Mouse (Mus musculus) retina, postnatal 1 day (tissue): ENCODE measurements at regions not wholly inside any gene's neighbourhood (a gene's known extent, or its start where the extent isn't known, plus 50 kb on each side); places are given as distances from the start of the nearest gene placed in this dataset.

Experiments used
- DNase-seq: peaks from one replicate; pipeline ENCODE4 v3.0.0-alpha.2; 2012

DNA sequence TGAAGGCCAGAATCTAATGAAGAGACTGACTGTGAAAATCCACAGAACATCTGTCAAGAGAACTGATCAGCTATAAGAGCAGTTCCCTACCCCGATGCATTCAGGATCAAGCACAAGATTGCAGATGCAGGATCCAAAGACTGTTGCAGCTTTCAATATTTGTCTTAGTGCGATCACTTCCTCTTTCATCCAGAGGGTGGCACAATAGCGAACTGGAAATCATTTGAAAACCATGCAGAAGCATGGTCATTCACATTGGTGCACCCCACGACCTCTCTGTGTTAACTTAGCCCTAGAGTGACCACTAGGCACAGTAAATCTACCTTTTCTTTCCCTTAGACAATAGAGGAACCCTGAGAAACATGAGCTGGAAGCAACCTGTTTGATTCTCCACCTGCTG lies 55.8 kb upstream of the Pak3 start:
- peak; percentile 65 for DNase-seq

DNA sequence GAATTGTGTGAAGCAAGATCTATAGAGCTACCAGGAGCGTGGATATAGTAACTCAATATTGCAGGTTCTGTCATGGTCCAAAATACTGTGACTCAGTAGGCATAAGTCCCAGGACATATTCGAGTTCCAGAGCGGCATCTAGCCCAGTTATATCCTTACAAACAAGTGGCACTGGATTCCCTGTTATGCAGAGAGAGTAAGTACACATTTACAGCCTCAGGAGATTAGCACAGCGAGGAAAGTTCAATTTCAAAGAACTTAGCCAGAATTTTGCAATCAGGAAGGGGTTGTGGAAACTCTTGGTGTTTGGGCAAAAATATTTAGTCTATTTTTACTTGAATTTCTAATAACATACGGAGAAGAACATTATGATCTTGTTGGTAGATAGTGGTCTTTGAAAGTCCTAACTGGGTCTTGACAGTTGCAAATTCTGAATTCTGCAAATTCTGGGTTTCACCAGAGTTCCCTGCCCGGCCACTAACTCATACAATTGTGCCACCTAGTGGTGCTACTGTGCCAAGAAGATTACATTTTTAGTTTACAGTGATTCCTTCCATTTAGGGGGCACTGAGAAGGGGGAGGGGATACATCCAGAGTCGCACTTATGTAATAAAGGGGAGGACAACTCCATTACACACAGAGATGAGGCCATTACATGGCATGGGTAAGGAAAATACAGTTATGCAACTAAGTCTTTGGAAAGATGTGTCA lies 54.7 kb upstream of the Chrdl1 start:
- peak; percentile 49 for DNase-seq

DNA sequence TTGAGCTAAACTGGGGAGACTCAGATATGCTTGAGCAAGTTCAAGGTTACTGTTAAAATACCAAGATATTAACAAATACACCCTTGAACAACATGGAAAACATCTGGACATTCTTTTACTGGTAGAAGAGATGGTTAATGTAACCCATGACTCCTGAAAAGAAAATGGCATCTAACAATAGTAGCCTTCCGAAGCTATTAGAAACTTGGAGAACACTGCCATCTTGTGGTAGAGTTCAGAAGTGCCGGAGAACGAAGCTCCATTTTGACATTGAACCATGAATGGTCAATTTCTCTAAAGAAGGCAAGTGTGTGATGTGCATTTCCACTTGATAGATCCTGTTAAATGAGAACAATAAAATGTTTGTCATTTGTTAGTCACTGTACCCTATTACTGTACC lies 50.5 kb upstream of the Chrdl1 start:
- DNase-seq: peak; percentile 70
